Mouse (Mus musculus) gastrocnemius, postnatal 10 days (tissue): ENCODE results near the gene Ptx3. TPM values are rescaled to one million over a fixed set of nuclear protein-coding genes. Genes with fewer than 3 reads are reported as not detected.
"Not testable (repeated sequence)": the region's sequence is repeated elsewhere in the genome, so short reads cannot be mapped to it uniquely, and the experiment has no call there.

Source experiments
- DNase-seq: peaks from one replicate; pipeline ENCODE4 v3.0.0; 2021; ENCODE audit warnings: mixed read lengths
- long read RNA-seq, 2 experiments: library from polyadenylated mRNA; stranded (forward); transcript quantifications; one replicate each; pipeline ENCODE4 v2.0.0; 2021
- total RNA-seq, 2 experiments: library from RNA; stranded (reverse); gene quantifications; 2 replicates each; pipeline ENCODE4 v1.2.3; 2021

Ptx3 gene
- total RNA-seq = 1 to 10 TPM; 7.7 to 9.3 TPM
- long read RNA-seq, experiment 1, transcript Ptx3-201 (3 exons, 1,898 nt) = major isoform, 13 of 19 reads
- long read RNA-seq, experiment 1, partial matches to known transcripts = 6 of 19 reads
- long read RNA-seq, experiment 1, other reads (novel, unspliced or antisense) = 0 of 19 reads
- long read RNA-seq, experiment 2, transcript Ptx3-201 (3 exons, 1,898 nt) = major isoform, 10 of 14 reads
- long read RNA-seq, experiment 2, partial matches to known transcripts = 4 of 14 reads
- long read RNA-seq, experiment 2, other reads (novel, unspliced or antisense) = 0 of 14 reads

- no peak for DNase-seq
Observed at GRCm38 (mm10) chr3:66219655-66220191, at the start of gene Ptx3. Ptx3 (plus strand) TSS chr3:66219910.

GRCm38 (mm10) chr3:66172907-66173306 is 46.8 kb upstream of the Ptx3 start:
- no peak for DNase-seq

GRCm38 (mm10) chr3:66179647-66180046 is 40.1 kb upstream of the Ptx3 start:
- DNase-seq = no peak

- DNase-seq = no peak
Observed at GRCm38 (mm10) chr3:66193910-66194562, 25.7 kb upstream of the Ptx3 start.

- no peak for DNase-seq
Observed at GRCm38 (mm10) chr3:66208836-66209573, 10.7 kb upstream of the Ptx3 start.

GRCm38 (mm10) chr3:66213524-66213923 is 6.2 kb upstream of the Ptx3 start:
- no peak for DNase-seq

GRCm38 (mm10) chr3:66215759-66216158 is 4.0 kb upstream of the Ptx3 start:
- no peak for DNase-seq

GRCm38 (mm10) chr3:66220554-66221242 is 988 bp downstream of the Ptx3 start:
- DNase-seq = peak; percentile 59

GRCm38 (mm10) chr3:66221243-66221611 is 1.5 kb downstream of the Ptx3 start:
- DNase-seq = peak; percentile 22

- no peak for DNase-seq
Observed at GRCm38 (mm10) chr3:66224931-66225537, 5.3 kb downstream of the Ptx3 start.

- DNase-seq = not testable (repeated sequence)
Observed at GRCm38 (mm10) chr3:66236234-66236871, 16.6 kb downstream of the Ptx3 start.

GRCm38 (mm10) chr3:66240476-66240875 is 20.8 kb downstream of the Ptx3 start:
- no peak for DNase-seq

- no peak for DNase-seq
Observed at GRCm38 (mm10) chr3:66251842-66252241, 32.1 kb downstream of the Ptx3 start.

GRCm38 (mm10) chr3:66254504-66255105 is 34.9 kb downstream of the Ptx3 start:
- DNase-seq = no peak

GRCm38 (mm10) chr3:66262319-66262718 is 42.6 kb downstream of the Ptx3 start:
- DNase-seq = no peak

GRCm38 (mm10) chr3:66263270-66263669 is 43.6 kb downstream of the Ptx3 start:
- no peak for DNase-seq
